Mouse (Mus musculus) c-Kit-positive CD71-positive TER-119-negative erythroid progenitor cells, embryonic 14.5 days (primary cell): ENCODE measurements around the gene St7.

Source experiments
- DNase-seq: peaks from one replicate; pipeline ENCODE4 v3.0.0-alpha.2; 2013; ENCODE audit warnings: low read depth

Gene St7

DNA sequence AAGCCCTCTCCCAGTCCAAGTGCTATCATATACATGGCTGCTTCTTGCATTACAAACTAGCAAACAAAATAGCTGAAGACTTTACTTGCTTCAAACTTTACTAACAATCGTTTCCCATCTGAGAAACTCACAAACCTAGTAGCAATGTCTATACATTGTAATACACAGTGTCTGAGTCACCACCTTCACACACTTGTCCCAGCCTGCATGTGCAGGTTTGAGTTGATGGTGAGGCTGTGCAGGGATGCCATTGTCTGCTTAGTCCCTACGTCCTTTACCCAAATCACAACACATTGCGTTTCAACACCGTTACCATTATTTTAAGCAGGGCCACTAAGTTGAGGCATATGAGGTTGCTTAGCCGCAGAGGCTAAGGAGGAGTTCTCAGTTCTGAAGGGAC lies 26.7 kb downstream of the St7 start:
- DNase-seq, result no peak

DNA sequence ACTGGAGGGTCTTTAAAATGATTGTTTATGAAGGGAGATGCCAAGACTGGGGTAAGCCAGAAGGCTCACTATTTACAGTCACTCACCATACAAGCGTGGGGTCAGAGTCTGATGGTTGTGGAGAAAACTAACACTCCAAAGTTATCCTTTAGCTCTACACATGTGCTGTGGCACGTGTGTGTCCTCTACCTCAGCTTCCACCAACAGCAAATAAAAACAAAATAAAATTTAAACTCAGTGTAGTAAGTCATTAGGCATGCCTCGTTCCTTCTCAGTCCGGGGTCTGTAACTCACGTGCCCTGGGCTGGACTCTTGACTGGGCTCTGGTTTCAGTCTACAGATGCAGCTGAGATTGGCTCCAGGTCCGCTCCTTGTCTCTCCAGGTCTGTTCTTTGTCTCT lies 27.3 kb downstream of the St7 start:
- DNase-seq, result no peak

DNA sequence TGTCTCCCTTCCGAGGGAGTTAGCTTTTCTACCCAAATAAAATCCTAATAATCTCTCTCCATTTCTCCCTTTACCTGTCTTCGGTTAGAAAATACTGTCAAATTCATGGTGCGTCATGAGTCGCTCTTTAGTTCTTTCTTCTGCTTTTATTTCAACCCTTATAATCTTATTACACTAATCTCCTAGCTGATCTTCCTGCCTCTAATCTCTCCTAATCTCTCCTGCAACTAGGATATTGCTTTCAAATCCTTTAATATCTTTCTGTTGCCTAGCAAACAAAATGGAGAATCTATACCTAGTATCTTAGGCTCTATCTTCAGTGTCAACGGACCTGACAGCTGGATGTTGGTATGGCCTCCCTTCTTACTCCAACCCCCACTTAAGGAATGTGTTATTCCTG lies 29.0 kb downstream of the St7 start:
- no peak for DNase-seq

DNA sequence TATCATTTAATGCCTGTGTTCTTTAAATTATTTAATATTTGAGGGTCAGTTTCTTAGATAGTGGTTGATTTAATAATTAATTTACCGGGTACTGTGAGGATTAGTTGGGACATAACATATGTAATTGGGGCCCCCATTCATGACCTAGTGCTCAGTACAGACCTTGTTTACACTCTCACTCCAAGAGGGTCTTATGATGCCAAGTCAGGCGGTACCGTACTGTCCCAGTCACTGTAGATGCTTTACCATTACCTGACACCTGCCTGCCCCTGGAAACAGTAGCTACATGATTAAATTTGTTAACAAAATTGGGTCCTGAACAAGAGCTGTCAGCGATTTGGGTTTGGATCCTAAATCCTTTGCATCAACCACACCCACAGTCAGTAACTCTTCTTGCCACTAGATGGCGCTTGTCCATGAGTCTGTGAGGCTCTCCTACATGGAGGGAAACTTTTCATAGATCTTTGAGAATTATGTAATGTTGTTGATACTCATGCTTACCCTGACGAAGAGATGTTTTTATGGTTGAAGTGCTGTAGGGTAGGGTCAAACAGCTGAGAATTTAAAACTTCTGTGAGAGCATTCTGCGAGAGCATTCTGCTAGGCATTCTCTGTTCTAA lies 33.2 kb downstream of the St7 start:
- DNase-seq, result no peak

GRCm38 (mm10) chr6:17727241-17727640 lies 34.5 kb downstream of the St7 start:
- DNase-seq, result no peak

- DNase-seq, result no peak
These were observed 35.4 kb downstream of the St7 start for GRCm38 (mm10) chr6:17727891-17728790.

GRCm38 (mm10) chr6:17730122-17730521 lies 37.4 kb downstream of the St7 start:
- no peak for DNase-seq

- DNase-seq, result no peak
These were observed 39.0 kb downstream of the St7 start for GRCm38 (mm10) chr6:17731694-17732093.

GRCm38 (mm10) chr6:17733951-17734411 lies 41.2 kb downstream of the St7 start:
- no peak for DNase-seq

- DNase-seq, result no peak
These were observed 44.7 kb downstream of the St7 start for GRCm38 (mm10) chr6:17737262-17737948.

DNA sequence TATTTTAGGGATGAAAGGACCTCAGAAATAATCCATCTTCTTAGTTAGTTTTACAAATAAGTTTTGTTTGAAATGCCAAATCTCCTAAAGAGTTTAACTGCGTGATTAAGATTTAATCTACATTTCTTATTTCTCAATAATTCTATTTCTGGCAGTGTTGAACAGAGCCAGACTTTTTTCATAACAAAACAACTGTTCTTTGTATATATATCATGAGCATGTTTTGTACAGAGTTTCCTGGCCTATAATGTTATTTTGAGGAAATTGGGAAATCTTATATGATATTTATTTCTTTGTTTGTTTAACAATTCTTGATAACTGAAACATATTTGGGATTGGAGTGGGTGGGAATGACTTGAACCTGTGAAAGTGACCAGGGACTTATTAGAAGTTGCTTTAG lies 47.4 kb downstream of the St7 start:
- no peak for DNase-seq

DNA sequence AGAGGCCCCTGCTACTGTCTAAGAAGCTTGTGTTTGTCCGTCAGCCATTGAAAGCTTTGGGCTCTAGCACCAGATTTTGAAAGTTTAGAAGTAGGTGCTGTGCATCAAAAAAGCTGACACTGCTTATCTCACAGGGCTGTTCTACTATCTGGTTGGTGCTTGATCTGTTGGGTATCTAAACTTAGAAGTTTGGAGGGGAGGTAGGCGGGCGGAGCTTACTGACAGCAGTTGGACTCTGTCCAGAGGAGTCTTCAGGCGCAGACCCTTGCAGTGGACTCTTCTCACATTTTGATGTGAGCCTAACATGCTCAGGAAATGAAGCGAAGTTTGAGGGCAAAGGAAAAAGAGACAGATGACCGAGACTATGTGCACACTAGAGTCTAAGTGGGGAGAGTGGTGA lies 48.9 kb downstream of the St7 start:
- no peak for DNase-seq

DNA sequence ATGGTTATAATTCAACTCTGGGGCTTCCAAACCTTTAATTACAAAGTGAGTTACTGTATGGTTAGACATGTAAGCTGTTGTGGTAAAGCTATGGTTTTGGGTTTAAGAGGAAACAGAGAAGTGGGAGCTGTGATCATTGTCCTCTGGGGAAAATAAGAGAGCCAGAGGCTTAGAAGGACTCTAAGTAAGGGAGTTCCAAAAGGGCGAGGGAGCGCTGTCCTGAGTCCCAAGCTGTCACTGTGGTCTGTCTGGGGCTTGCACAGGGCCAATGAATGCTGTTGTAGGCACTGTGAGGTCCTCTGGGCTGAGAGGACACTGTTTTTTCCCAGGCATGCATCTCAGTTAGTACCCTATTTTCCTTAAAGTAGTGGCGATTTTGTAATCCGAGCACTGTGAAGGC lies 49.5 kb downstream of the St7 start:
- no peak for DNase-seq

DNA sequence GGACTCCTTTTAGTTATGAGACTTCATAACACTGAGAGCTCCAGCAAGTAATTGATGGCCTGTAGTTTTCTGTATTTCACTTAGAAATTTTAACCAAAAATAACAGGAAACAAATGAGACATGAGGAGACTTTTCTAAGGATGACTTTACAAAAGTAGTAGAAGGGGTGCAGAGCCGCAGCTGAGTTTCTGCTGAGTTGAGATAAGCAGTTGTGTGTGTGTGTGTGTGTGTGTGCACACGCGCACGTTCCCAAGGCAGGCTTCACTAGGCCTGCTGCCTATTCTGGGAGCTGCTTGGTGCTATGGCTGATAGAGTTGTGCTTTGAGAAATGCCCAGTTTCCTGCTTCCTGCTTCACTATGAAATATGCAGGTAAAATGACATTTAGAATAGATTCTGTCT lies 50.6 kb downstream of the St7 start:
- DNase-seq, result no peak

- DNase-seq, result no peak
These were observed 55.0 kb downstream of the St7 start for GRCm38 (mm10) chr6:17747724-17748123.

- no peak for DNase-seq
These were observed 56.3 kb downstream of the St7 start for GRCm38 (mm10) chr6:17748866-17749582.

DNA sequence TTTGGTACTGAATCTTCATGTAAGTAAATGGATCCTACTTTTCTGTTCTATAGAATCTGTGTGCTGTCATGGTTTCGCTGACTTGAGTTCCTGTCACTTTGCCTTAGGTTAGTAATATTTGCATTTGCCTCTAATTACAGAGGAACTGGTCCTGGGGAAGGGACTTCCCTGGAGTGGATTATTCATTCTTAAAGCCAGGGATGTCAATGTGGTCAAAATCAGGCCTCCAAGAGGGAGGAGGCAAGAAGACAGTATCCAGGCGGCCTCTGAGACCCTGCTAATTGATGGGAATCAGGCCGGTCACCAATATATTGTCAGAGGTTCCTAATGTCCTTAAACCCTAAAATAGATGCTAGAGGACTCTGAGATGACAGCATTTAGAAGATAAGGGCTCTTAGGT lies 56.9 kb downstream of the St7 start:
- no peak for DNase-seq

DNA sequence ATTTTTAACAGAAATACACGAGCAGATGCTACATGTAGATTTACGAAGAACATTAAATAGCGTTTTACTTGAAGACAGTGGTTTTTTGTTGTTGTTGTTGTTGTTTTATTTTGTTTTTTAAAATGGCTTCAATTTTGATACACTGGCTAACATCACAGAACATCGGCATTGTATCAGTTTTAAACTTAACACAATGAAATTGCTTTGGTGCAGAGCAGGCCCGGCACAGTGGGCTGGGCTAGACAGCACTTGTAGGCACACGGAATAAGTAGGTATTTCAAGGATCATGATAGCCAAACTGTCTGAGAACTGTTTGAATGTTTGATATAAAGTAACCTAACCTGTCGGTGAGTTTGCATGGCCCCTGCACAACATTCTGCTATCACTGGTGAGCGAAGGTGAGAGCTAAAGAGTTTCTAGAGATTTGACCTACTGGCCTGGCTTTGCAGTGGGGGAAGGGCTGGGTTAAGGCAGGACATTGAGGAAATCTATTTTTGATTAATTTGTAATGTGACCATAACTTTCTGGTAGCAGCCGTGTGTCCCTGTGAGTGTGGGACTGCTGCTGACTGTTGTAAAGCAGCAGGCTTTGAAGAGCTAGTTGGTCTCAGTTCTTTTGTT lies 57.4 kb downstream of the St7 start:
- no peak for DNase-seq

DNA sequence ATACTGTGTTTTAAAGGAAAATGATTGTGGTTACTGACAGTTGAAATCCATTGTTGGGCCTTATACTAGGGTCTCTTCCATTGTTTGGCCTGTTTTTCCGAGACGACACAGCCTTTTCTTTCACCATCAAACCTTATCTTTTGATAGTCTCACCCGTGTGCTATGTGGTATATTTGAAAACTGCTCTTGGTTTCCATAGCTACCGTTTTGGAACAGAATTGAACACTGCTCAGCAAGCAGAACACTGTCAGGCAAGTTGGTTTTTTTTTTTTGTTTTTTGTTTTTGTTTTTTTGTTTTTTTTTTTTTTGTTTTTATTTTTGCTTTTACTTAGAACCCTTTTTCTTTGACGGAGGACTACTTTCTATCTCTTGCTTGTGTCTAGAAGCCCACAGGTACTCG lies 58.2 kb downstream of the St7 start:
- DNase-seq, result no peak

GRCm38 (mm10) chr6:17755902-17756301 lies 63.2 kb downstream of the St7 start:
- no peak for DNase-seq

DNA sequence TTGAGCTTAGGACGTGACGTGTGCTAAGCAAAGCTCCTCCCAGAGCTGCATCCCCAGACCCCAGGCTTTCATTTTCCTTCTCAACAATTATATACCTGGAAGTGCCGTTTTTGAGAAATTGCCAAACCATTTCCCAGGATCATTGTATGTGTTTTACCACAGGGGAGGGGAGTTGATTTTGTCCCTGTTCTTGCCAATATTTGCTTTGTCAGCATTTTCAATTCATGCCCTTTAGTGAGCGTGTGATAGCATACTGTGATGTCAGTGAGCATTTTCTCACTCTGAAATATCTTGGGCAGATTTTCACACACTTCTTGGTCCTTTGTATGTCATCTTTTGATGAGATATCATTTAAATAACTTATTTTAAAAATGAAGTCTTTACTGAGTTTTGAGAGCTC lies 65.8 kb downstream of the St7 start:
- no peak for DNase-seq
